In the genomic region with DNA sequence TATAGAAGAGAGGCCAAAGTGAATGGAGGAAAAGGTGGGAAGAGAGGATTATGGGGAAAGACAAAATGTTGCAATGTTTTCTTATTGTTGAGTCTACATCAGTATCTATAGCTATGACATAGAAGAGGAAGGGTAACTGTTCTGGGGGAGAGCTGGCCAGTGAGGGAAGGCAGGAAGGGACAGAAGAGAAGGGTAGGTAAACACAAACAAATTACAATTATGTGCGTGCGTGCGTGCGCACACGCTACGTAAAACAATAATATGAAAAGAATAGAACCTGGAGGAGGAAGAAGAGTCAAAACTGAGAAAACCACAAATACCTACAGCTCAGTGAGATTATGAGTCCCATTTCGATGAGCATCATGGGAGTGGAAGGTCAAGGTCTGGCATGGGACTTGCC, we compare ENCODE assay signal across 9 mouse cellular contexts.
"Had no signal": no experiment of that assay in that cellular context is flagged by ENCODE, and none has a peak within 500 bp of the region (broad histone marks: within the 10 kb centered on the region; RNA-seq: fewer than 3 reads in every experiment).

No protein-coding gene starts in this region.

- H3K36me3 ChIP-seq: neural tube, embryonic 13.5 days; neural tube, embryonic 15.5 days; stomach, embryonic 15.5 days had no signal

- H3K4me3 ChIP-seq: neural tube, embryonic 13.5 days; neural tube, embryonic 15.5 days; stomach, embryonic 15.5 days had no signal

- H3K9ac ChIP-seq: neural tube, embryonic 13.5 days; neural tube, embryonic 15.5 days; stomach, embryonic 15.5 days had no signal

- H3K27ac ChIP-seq: neural tube, embryonic 13.5 days; neural tube, embryonic 15.5 days; stomach, embryonic 15.5 days; stomach, postnatal 0 days had no signal

- H3K9me3 ChIP-seq: neural tube, embryonic 13.5 days; neural tube, embryonic 15.5 days; stomach, embryonic 15.5 days had no signal

- H3K27me3 ChIP-seq: neural tube, embryonic 13.5 days; neural tube, embryonic 15.5 days; stomach, embryonic 15.5 days had no signal

- H3K4me1 ChIP-seq: neural tube, embryonic 13.5 days; neural tube, embryonic 15.5 days; stomach, embryonic 15.5 days had no signal

- DNase-seq: right cerebral cortex, adult 18-20 months; right cerebral cortex, postnatal 14 days; right cerebral cortex, postnatal 25 days; thymus, adult 18-20 months; thymus, postnatal 36 days had no signal

- H3K4me2 ChIP-seq: neural tube, embryonic 13.5 days; neural tube, embryonic 15.5 days; stomach, embryonic 15.5 days had no signal
